Mouse (Mus musculus) intestine, embryonic 14.5 days (tissue): ENCODE measurements around the gene Noxo1. TPM values are rescaled to one million over a fixed set of nuclear protein-coding genes. Genes with fewer than 3 reads are reported as not detected.

Source experiments
- polyA plus RNA-seq: library from polyadenylated mRNA; unstranded; fragments of >200 nt; fragmentation: Nextera tagmentation; extraction: Ambion mirVana; gene quantifications from 2 replicates; pipeline ENCODE4 v1.2.1, GENCODE M21; 2014

The Noxo1 gene
- polyA plus RNA-seq, 1 experiment from 2014 or later: 6.4 TPM

Other genes with a start within 250 kb of the Noxo1 start
- gene E4f1, start 225.9 kb upstream of the Noxo1 start, polyA plus RNA-seq: 23.2 and 23.8 TPM in 2 replicates
- gene Pgp, start 225.8 kb upstream of the Noxo1 start, polyA plus RNA-seq: 73.1 and 81.0 TPM in 2 replicates
- gene Bricd5, start 222.3 kb upstream of the Noxo1 start, polyA plus RNA-seq: 0.50 and 0.53 TPM in 2 replicates
- 32.3 and 32.7 TPM in 2 replicates for gene Mlst8, start 217.2 kb upstream of the Noxo1 start, polyA plus RNA-seq
- gene Caskin1, start 207.6 kb upstream of the Noxo1 start, polyA plus RNA-seq: 2.1 and 2.8 TPM in 2 replicates
- gene Traf7, start 168.3 kb upstream of the Noxo1 start, polyA plus RNA-seq: 97.3 and 104 TPM in 2 replicates
- gene Rab26, start 162.0 kb upstream of the Noxo1 start, polyA plus RNA-seq: 2.6 and 5.7 TPM in 2 replicates
- 26.8 and 28.4 TPM in 2 replicates for gene Pkd1, start 146.4 kb upstream of the Noxo1 start, polyA plus RNA-seq
- gene Tsc2, start 63.6 kb upstream of the Noxo1 start, polyA plus RNA-seq: 55.8 and 59.3 TPM in 2 replicates
- 18.6 and 22.9 TPM in 2 replicates for gene Nthl1, start 63.6 kb upstream of the Noxo1 start, polyA plus RNA-seq
- 51.7 and 58.2 TPM in 2 replicates for gene Slc9a3r2, start 45.9 kb upstream of the Noxo1 start, polyA plus RNA-seq
- not detected in 2 replicates for gene Npw, start 37.8 kb upstream of the Noxo1 start, polyA plus RNA-seq
- 28.0 and 30.6 TPM in 2 replicates for gene Zfp598, start 26.5 kb upstream of the Noxo1 start, polyA plus RNA-seq
- gene Syngr3, start 6.3 kb upstream of the Noxo1 start, polyA plus RNA-seq: 7.5 and 7.7 TPM in 2 replicates
- 48.1 and 48.5 TPM in 2 replicates for gene Gfer, start 78 bp upstream of the Noxo1 start, polyA plus RNA-seq
- 86.2 and 90.1 TPM in 2 replicates for gene Tbl3, start 11.4 kb downstream of the Noxo1 start, polyA plus RNA-seq
- gene Rnf151, start 21.8 kb downstream of the Noxo1 start, polyA plus RNA-seq: 0.15 TPM in 2 replicates
- 1,745 and 1,859 TPM in 2 replicates for gene Rps2, start 21.9 kb downstream of the Noxo1 start, polyA plus RNA-seq
- gene Ndufb10, start 28.2 kb downstream of the Noxo1 start, polyA plus RNA-seq: 258 and 296 TPM in 2 replicates
- gene Rpl3l, start 31.6 kb downstream of the Noxo1 start, polyA plus RNA-seq: not detected in 2 replicates
- gene Msrb1, start 40.4 kb downstream of the Noxo1 start, polyA plus RNA-seq: 32.3 and 33.9 TPM in 2 replicates
- gene Hs3st6, start 56.8 kb downstream of the Noxo1 start, polyA plus RNA-seq: 0.24 and 1.1 TPM in 2 replicates
- gene Meiob, start 108.1 kb downstream of the Noxo1 start, polyA plus RNA-seq: not detected in 2 replicates
- 35.5 and 39.1 TPM in 2 replicates for gene Hagh, start 143.9 kb downstream of the Noxo1 start, polyA plus RNA-seq
- gene Fahd1, start 154.1 kb downstream of the Noxo1 start, polyA plus RNA-seq: 30.4 and 33.9 TPM in 2 replicates
- 0.63 and 0.84 TPM in 2 replicates for gene Igfals, start 169.8 kb downstream of the Noxo1 start, polyA plus RNA-seq
- gene Nubp2, start 190.1 kb downstream of the Noxo1 start, polyA plus RNA-seq: 58.8 and 61.9 TPM in 2 replicates
- gene Spsb3, start 190.4 kb downstream of the Noxo1 start, polyA plus RNA-seq: 36.3 and 37.0 TPM in 2 replicates
- gene Eme2, start 198.9 kb downstream of the Noxo1 start, polyA plus RNA-seq: 21.6 and 24.1 TPM in 2 replicates
- gene Mrps34, start 198.9 kb downstream of the Noxo1 start, polyA plus RNA-seq: 100 and 110 TPM in 2 replicates
- gene Nme3, start 200.3 kb downstream of the Noxo1 start, polyA plus RNA-seq: 86.4 and 90.7 TPM in 2 replicates
- gene Mapk8ip3, start 240.7 kb downstream of the Noxo1 start, polyA plus RNA-seq: 36.0 and 40.7 TPM in 2 replicates